Mouse (Mus musculus) spleen, postnatal 36 days (tissue): Measurements from ENCODE around the gene Hmgb3.
"Not testable (repeated sequence)": the region's sequence is repeated elsewhere in the genome, so short reads cannot be mapped to it uniquely, and the experiment has no call there.

ENCODE experiments used
- DNase-seq, 2 experiments: peaks; one replicate each; pipeline ENCODE4 v3.0.0; 2022; ENCODE audit warnings: low spot score in 2 of 2, mixed read lengths in 1 of 2

Gene Hmgb3

DNA sequence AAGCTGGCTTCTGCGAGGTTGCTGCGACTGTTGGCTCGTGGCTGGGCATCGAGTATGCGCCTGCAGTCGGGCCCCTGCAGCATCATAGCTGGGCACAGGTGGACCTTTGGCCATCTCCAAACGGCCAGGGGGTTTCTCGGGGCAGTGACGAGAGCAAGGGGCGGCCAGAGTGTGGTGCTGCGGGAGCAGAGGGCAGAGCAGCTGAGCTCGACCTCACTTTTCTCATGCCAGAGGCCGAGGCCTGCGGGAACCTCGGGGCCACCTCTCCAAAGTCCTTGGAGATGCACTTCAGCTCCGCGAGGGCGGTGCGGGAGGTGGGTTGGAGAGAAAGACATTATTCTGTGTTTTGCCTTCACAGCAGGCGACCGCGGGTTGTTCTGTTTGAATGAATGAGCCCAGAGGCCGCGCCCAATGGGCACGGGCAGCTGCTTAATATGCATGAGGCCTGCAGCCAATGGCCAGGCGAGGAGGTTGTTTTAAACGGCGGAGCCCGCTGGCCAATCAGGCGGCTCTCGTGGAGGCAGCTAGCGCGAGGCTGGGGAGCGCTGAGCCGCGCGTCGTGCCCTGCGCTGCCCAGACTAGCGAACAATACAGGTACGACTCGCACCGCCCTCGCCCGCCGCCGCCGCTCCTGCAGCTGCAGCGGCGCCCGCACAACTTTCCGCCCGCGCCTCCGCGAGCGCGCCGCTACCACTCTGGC lies at the start of gene Hmgb3:
Gene Hmgb3 (plus strand): TSS at position 504 of the 700 bp plus-strand sequence.
- DNase-seq, result peak; percentile 83 to 85

- not testable (repeated sequence) for DNase-seq
Measured at GRCm38 (mm10) chrX:71506591-71506990, 49.1 kb upstream of the Hmgb3 start.

- no peak for DNase-seq
Measured at GRCm38 (mm10) chrX:71519252-71519651, 36.5 kb upstream of the Hmgb3 start.

- no peak for DNase-seq
Measured at GRCm38 (mm10) chrX:71522889-71523288, 32.8 kb upstream of the Hmgb3 start.

DNA sequence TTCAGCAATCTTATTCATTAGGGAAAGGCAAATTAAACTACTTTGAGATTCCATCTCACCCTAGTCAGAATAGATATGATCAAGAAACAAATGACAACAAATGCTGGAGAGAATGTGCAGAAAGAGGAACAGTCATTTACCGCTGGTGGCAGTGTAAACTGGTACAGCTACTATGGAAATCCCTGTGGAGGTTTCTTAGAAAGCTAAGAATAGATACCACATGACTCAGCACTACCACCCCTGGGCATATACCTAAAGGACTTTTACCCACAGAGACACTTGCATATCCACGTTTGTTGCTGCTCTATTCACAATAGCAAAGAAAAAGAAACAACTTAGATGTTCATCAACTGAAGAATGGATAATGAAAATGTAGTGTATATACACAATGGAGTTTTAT lies 31.4 kb upstream of the Hmgb3 start:
- no peak for DNase-seq

DNA sequence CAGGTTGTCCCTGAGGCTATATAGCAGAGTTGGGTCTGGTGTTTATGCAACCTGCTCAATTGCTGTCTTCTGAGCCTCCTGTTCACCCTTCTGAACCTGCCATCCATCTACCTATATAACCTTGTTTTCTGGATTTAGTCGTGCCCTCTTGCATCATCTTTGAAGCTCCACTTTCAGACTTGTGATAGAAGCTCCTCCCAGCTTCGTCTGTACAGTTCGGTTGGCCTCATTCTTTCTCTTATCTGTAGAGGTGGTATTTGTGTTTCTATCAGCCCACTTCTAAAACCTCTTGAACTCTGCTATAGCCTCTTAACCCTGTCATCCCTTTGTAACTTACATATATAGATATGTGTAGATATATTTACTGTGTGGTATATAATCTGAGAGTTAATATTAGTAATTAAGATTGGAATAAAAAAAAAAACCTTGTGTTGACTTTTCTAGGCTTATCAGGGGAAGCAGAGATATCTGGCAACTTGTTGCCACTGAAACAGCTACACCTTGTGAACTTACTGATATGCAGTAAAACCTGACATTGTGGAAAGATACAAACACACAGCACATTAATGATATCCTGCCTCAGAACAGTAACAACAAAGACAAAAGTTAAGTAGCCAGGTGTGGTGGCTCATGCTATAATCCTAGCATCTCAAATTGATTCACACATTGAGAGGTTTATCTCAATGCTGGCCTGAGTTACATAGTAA lies 30.0 kb upstream of the Hmgb3 start:
- DNase-seq, result no peak

DNA sequence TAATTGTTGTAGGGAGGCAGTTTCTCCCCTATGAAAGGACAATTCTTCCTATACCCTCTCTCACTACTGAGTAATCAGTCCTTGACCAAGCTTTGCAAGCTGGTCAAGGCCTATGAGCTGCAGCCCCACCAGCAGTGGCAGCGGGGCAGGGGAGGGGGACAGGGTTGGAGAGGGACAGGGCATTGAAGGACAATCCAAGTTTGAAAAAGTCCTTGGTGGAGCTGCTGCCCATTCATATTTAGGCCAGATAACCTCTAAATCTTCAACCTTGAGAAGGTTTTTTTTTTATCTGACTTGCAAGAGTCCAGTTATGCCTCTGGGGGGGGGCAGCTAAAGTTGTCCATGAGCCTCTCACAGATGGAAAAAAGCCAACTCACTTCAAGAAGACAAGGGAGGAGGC lies 28.3 kb upstream of the Hmgb3 start:
- no peak for DNase-seq

GRCm38 (mm10) chrX:71528150-71528549 lies 27.6 kb upstream of the Hmgb3 start:
- DNase-seq, result no peak

- no peak for DNase-seq
Measured at GRCm38 (mm10) chrX:71528646-71529045, 27.1 kb upstream of the Hmgb3 start.

DNA sequence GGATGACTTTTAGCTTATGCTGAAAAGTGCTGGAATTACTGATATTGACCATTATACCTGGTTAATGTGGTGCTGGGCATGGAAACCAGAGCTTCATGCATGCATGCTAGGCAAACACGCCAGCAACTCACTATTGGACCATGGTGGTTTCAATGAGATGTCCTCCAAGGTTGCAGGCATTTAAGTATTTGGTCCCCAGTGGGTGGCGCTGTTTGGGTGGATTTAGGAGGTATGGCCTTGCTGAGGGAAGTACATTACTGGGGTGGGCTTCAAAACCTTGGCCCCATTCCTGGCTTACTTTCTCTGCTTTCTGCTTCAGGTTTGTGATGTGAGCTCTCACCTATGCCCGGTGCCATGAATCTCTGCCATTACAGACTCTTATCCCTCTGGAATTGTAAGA lies 23.1 kb upstream of the Hmgb3 start:
- no peak for DNase-seq

DNA sequence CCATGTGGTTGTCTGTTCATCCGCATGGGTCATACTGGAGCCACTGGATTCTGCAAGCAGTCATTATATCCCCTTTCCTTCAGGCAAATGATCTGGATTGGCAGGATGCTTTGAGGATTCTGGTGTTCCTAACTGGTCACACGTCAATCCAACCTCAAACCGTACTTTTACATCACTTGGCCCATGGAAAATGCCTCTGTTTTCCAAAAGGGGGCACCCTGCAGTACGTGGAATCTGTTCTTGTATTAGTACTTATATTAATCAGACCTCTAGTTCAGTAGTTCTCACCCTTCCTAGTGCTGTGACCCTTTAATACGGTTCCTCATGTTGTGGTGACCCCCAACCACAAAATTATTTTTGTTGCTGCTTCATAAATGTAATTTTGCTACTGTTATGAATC lies 21.6 kb upstream of the Hmgb3 start:
- DNase-seq, result no peak

DNA sequence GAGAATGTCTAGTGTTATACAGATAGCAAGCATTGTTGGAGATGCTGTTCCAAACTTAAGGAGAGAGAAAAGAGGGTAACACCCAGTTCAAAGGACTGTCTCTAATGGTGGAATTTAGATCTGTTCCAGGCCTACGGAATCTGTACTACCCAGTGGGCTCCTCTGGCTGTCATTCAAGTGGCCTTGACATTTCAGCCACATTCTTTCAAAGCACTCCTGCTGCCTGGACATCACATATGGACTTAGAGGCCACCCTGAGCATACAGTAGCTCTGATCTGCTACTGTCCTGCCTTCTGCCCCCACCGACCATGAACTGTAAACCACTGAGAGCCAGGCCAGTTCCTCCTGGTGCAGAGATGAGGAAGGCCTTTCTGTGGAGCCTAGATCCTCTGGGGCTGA lies 17.9 kb upstream of the Hmgb3 start:
- no peak for DNase-seq

GRCm38 (mm10) chrX:71540821-71541510 lies 14.8 kb upstream of the Hmgb3 start:
- DNase-seq, result no peak

- DNase-seq, result no peak
Measured at GRCm38 (mm10) chrX:71544731-71545130, 11.0 kb upstream of the Hmgb3 start.

DNA sequence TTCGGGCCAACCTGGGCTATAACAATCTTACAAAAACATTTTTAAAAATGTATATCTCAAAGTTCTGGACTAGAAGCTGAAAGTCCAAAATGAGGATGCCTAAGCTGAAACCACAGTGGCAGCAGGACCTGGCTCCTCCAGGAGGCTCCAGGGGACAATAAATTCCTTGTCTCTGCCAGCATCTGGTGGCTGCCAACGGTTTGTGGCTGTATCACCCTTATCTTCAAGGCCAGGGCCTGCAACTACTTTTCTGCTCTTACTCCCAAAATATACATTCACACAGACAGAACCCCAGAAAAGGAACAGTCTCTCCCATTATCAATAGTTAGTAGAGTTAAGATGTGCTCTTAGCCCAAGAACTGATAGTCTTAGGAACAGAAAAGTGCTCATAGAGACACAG lies 10.6 kb upstream of the Hmgb3 start:
- peak; percentile 19 to 20 for DNase-seq

DNA sequence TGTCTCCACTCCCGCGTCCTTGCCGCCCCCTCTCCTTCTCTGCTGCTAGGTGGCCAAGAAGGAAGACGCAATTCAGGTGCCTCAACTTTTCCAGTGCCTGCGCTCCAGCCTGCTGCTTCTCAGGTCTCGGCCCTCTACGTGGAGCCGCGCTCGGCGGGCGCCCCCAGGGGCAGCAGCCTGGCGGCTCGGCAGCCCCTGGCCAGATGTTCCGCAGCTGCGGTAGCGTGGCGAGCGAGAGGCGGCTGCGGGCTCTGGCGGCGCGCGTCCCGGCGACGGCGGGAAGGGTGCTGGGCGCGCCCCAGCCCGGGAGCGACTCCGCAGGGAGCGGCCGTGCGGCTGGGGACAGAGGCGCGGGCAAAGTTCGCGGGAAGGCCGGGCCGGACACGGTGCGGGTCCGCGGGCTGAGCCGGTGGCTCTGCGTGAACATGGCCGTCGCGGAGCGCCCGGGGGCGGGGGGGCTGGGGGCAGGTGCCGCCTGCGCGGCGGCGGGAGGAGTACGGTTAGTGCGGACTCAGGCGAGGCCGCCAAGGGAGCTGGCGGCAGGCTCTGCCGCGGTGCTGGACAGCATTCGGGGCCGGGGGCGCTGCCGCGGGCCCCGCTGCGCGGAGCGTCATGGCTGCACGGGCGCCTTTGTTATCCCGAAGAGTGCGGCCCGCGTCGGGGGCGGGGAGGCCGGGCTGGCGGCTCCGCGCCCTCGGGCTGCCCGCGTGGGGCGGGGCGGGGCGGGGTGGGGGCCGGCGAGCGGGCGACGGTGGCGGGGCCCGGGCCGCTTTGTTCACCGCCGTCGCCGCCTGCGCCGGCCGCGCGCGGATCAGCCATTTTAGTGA lies 610 bp downstream of the Hmgb3 start:
- DNase-seq, result peak in 1 of 2 experiments; percentile 3

DNA sequence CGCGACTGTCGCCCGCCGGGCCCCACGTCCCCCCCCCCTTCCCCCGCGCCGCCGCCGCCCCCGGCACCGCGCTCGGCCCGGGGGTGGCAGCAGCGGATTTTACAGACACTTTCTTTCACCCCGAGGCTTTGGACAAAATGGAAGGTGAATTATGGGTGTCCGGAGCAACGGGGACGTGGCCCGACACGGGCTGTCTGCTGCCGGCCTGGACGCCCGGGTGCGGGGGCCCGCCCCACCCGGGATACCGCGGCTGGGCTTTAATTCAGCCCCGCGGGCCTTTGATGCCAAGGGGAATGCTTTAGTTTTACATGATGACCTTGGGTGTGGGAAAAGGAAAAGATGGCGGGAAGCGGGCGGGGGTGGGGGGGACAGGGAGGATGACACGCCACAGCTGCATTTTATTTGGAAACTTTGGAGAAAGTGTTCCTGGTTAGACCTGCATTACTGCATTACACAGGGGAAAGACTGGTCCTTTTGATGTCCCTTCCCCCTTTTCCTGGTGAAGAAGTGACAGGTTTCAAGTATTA lies 1.3 kb downstream of the Hmgb3 start:
- DNase-seq, result no peak

DNA sequence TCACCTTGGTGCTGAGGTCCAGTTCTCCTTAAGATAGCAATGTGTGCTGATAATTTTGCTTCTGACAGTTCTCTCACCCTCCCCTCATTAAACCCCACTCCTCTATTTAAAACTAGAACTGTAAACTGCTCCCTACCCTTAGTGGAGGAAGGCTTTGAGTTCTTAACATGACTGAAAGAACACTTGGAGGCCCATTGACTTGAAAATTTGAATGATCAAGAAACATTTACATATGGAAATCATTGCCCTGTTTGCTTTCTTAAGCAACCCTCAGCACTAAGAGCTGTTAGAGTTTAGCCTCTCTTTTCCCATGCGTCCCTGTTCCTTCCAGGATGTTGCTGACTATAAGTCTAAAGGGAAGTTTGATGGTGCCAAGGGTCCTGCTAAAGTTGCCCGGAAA lies 3.6 kb downstream of the Hmgb3 start:
- DNase-seq, result no peak

- no peak for DNase-seq
Measured at GRCm38 (mm10) chrX:71560796-71561195, 5.1 kb downstream of the Hmgb3 start.

GRCm38 (mm10) chrX:71573132-71573900 lies 17.6 kb downstream of the Hmgb3 start:
- DNase-seq, result no peak

GRCm38 (mm10) chrX:71575550-71575949 lies 19.8 kb downstream of the Hmgb3 start:
- DNase-seq, result no peak
